ENCODE assay signal across 14 mouse cellular contexts in genomic region chr5:98076612-98077011, GRCm38 (mm10). TPM values are rescaled to one million over a fixed set of nuclear protein-coding genes. Genes with fewer than 3 reads are reported as not detected.
DNase-seq lines count a peak whose midpoint lies in the region; TF ChIP-seq lines count a peak whose summit lies in the region.
"Had no signal": no experiment of that assay in that cellular context is flagged by ENCODE, and none has a peak within 500 bp of the region (broad histone marks: within the 10 kb centered on the region; RNA-seq: fewer than 3 reads in every experiment).

No protein-coding gene starts in this region.

- 42% methylated on average over 3 of the region's 3 CpGs for WGBS in heart, embryonic 10.5 days

- DNase-seq in heart, adult 18-20 months: peak; percentile 16 to 36
- DNase-seq in heart, embryonic 10.5 days (ENCODE audit: low spot score): no peak
- peak; percentile 23 for DNase-seq in brain, embryonic 14.5 days (ENCODE audit: low read depth)
- peak; percentile 26 for DNase-seq in layer of hippocampus, adult 9-11 months
- no peak for DNase-seq in adrenal gland, postnatal 10 days
- no peak for DNase-seq in cerebellum, adult 18-20 months
- no peak for DNase-seq in c-Kit-positive CD71-positive TER-119-positive erythroid progenitor cells, embryonic 14.5 days (ENCODE audit: low spot score)
- DNase-seq: cerebellum, adult 9-11 months; kidney, adult 18-20 months had no signal

- no peak overlapping the region for H3K27ac ChIP-seq in heart, embryonic 10.5 days
- H3K27ac ChIP-seq: embryonic facial prominence, embryonic 13.5 days; forebrain, embryonic 15.5 days; liver, embryonic 12.5 days had no signal

- H3K79me2 ChIP-seq in C2C12 (ENCODE audit: control insufficient read depth, insufficient read depth): no peaks in the 10 kb centered on the region

- no peak for TF ChIP-seq POLR2A in brain, embryonic 14.5 days (IDR thresholded peaks at IDR 0.05; ENCODE audit: borderline replicate concordance, extremely low read depth, insufficient read depth, insufficient read length, poor library complexity, severe bottlenecking)

- TF ChIP-seq CTCF in C2C12 (IDR thresholded peaks at IDR 0.05; ENCODE audit: control insufficient read depth, insufficient read depth, insufficient read length): no peak
- TF ChIP-seq CTCF in brain, embryonic 14.5 days (IDR thresholded peaks at IDR 0.05; ENCODE audit: borderline replicate concordance, extremely low read depth, insufficient read depth, insufficient read length): no peak

- no peaks in the 10 kb centered on the region for H3K36me3 ChIP-seq in heart, embryonic 10.5 days
- no peaks in the 10 kb centered on the region for H3K36me3 ChIP-seq in C2C12 (ENCODE audit: control insufficient read depth, insufficient read depth)
- H3K36me3 ChIP-seq: embryonic facial prominence, embryonic 13.5 days; forebrain, embryonic 15.5 days; liver, embryonic 12.5 days had no signal

- H3K79me3 ChIP-seq in C2C12 (ENCODE audit: low read depth): no peaks in the 10 kb centered on the region

- no peak overlapping the region for H3K4me3 ChIP-seq in heart, embryonic 10.5 days
- H3K4me3 ChIP-seq in C2C12 (ENCODE audit: insufficient read depth, poor library complexity, severe bottlenecking): no peak overlapping the region
- H3K4me3 ChIP-seq: embryonic facial prominence, embryonic 13.5 days; forebrain, embryonic 15.5 days; liver, embryonic 12.5 days; megakaryocyte, embryonic 14.5 days had no signal

- H3K27me3 ChIP-seq in heart, embryonic 10.5 days (ENCODE audit: insufficient read depth, poor library complexity, severe bottlenecking): no peaks in the 10 kb centered on the region
- H3K27me3 ChIP-seq in C2C12 (ENCODE audit: control insufficient read depth, insufficient read depth, insufficient read length): no peaks in the 10 kb centered on the region
- H3K27me3 ChIP-seq: embryonic facial prominence, embryonic 13.5 days; forebrain, embryonic 15.5 days; liver, embryonic 12.5 days; megakaryocyte, embryonic 14.5 days had no signal

- no peaks in the 10 kb centered on the region for H3K9me3 ChIP-seq in heart, embryonic 10.5 days
- H3K9me3 ChIP-seq: embryonic facial prominence, embryonic 13.5 days; forebrain, embryonic 15.5 days; liver, embryonic 12.5 days; megakaryocyte, embryonic 14.5 days had no signal

- no peak overlapping the region for H3ac ChIP-seq in C2C12 (ENCODE audit: control insufficient read depth, insufficient read length, low read depth)

- peaks cover 11% of the 10 kb centered on the region for H3K4me1 ChIP-seq in heart, embryonic 10.5 days
- H3K4me1 ChIP-seq: embryonic facial prominence, embryonic 13.5 days; forebrain, embryonic 15.5 days; liver, embryonic 12.5 days; megakaryocyte, embryonic 14.5 days had no signal

TF ChIP-seq in C2C12, 6 proteins besides CTCF, POLR2A, EP300 and RAD21:
- TF ChIP-seq MAX (IDR thresholded peaks at IDR 0.05): no peak
- TF ChIP-seq MYOD1 (IDR thresholded peaks at IDR 0.05; ENCODE audit: control insufficient read depth, insufficient read length, low read depth): peak; percentile 79
- peak; percentile 33 for TF ChIP-seq CEBPB (IDR thresholded peaks at IDR 0.05; ENCODE audit: low read depth)

RNA-seq across cellular contexts. Expression of gene Antxr2, which starts 45.8 kb away (rescaled TPM):
- total RNA-seq in heart, adult 18-20 months (2021): 10 to 100 TPM; 71.9 to 74.8 TPM
- 27.4 and 44.0 TPM in 2 replicates for polyA plus RNA-seq in heart, embryonic 10.5 days (2016; fragmentation: Nextera tagmentation; extraction: Ambion mirVana)
- polyA plus RNA-seq in C2C12 (2012; fragmentation: generic; extraction: Trizol): 33.6 TPM
- polyA plus RNA-seq in brain, embryonic 14.5 days (2012; rRNA removed): 2.4 TPM in 2 replicates
- total RNA-seq in adrenal gland, postnatal 10 days (2021): 10 to 100 TPM; 23.3 to 24.3 TPM

Comparison
In these comparisons a context has a peak if more than half of its experiments do, and no peak if none do; other contexts are left out.
1. DNase-seq: peak in heart, adult 18-20 months (2 of 2), brain, embryonic 14.5 days (single experiment) and layer of hippocampus, adult 9-11 months (single experiment); none in heart, embryonic 10.5 days (single experiment), adrenal gland, postnatal 10 days (single experiment), cerebellum, adult 18-20 months (0 of 2) and c-Kit-positive CD71-positive TER-119-positive erythroid progenitor cells, embryonic 14.5 days (single experiment).